Mouse (Mus musculus) E14TG2a.4 (cell line): ENCODE measurements around the gene Pofut2.

ENCODE experiments used
- H3K27me3 ChIP-seq: 2 replicates; pipeline ENCODE4 v1.6.1; 2014; ENCODE audit warnings: low read length, control low read depth; ENCODE audit not compliant: insufficient read depth
- H3K36me3 ChIP-seq: 2 replicates; pipeline ENCODE4 v1.6.1; 2014; ENCODE audit warnings: low read length, control low read depth; ENCODE audit not compliant: insufficient read depth
- H3K4me1 ChIP-seq: replicated peaks from 2 replicates; pipeline ENCODE4 v1.6.1; 2014; ENCODE audit warnings: low read depth, low read length, control low read depth
- H3K4me3 ChIP-seq: replicated peaks from 2 replicates; pipeline ENCODE4 v1.5.1; 2014; ENCODE audit warnings: mild to moderate bottlenecking, low read length
- H3K9me3 ChIP-seq: 2 replicates; pipeline ENCODE4 v1.6.1; 2014; ENCODE audit warnings: low read length, control low read depth
- CTCF ChIP-seq: conservative IDR thresholded peaks from 2 replicates; pipeline ENCODE4 v1.5.1; 2014; ENCODE audit warnings: low read length
- NANOG ChIP-seq: IDR thresholded peaks from 2 replicates; pipeline ENCODE4 v1.6.1; 2014; ENCODE audit warnings: borderline replicate concordance, low read length, mixed read lengths
- POU5F1 ChIP-seq: IDR thresholded peaks from 2 replicates; pipeline ENCODE4 v1.6.1; 2014; ENCODE audit warnings: low read length, borderline replicate concordance

The Pofut2 gene

GRCm38 (mm10) chr10:77237795-77238580 is 21.0 kb upstream of the Pofut2 start:
- no peak for TF ChIP-seq CTCF
- TF ChIP-seq POU5F1 = no peak
- no peak for TF ChIP-seq NANOG

GRCm38 (mm10) chr10:77240764-77241163 is 18.3 kb upstream of the Pofut2 start:
- TF ChIP-seq POU5F1 (no peak), CTCF (no peak), NANOG (no peak)
- Histone ChIP-seq H3K4me3 (no peak overlapping the region), H3K9me3 (peaks cover 7% of the 10 kb centered on the region), H3K4me1 (peaks cover 40% of the 10 kb centered on the region), H3K36me3 (no peaks in the 10 kb centered on the region), H3K27me3 (peaks cover 5% of the 10 kb centered on the region; the same call in 1 of the 2 replicates)

More at GRCm38 (mm10) chr10:77237795-77238580, 21.0 kb upstream of the Pofut2 start:
- Histone ChIP-seq H3K27me3 (0 out of 2 replicates have a peak, but pooled peaks cover 3% of the 10 kb centered on the region), H3K9me3 (peaks cover 7% of the 10 kb centered on the region), H3K4me1 (peaks cover 54% of the 10 kb centered on the region), H3K4me3 (peak overlapping the region; percentile 17; the same call in 1 of the 2 replicates), H3K36me3 (no peaks in the 10 kb centered on the region)

- no peak overlapping the region for H3K4me3 ChIP-seq
- H3K27me3 ChIP-seq = peaks cover 11% of the 10 kb centered on the region; the same call in 1 of the 2 replicates
- no peaks in the 10 kb centered on the region for H3K36me3 ChIP-seq
- peaks cover 37% of the 10 kb centered on the region for H3K4me1 ChIP-seq
- TF ChIP-seq POU5F1 (no peak), NANOG (no peak), CTCF (no peak)
- H3K9me3 ChIP-seq = no peaks in the 10 kb centered on the region
Observed at GRCm38 (mm10) chr10:77242396-77242795, 16.6 kb upstream of the Pofut2 start.

- no peaks in the 10 kb centered on the region for H3K36me3 ChIP-seq
- no peak for TF ChIP-seq CTCF
- no peak for TF ChIP-seq POU5F1
- no peak for TF ChIP-seq NANOG
Observed at GRCm38 (mm10) chr10:77242871-77243270, 16.1 kb upstream of the Pofut2 start.

GRCm38 (mm10) chr10:77243572-77244161 is 15.4 kb upstream of the Pofut2 start:
- H3K36me3 ChIP-seq = no peaks in the 10 kb centered on the region
- peaks cover 27% of the 10 kb centered on the region for H3K4me1 ChIP-seq
- H3K27me3 ChIP-seq = peaks cover 13% of the 10 kb centered on the region; the same call in 1 of the 2 replicates
- no peak overlapping the region for H3K4me3 ChIP-seq
- no peaks in the 10 kb centered on the region for H3K9me3 ChIP-seq
- TF ChIP-seq NANOG (no peak), POU5F1 (no peak), CTCF (no peak)

More at GRCm38 (mm10) chr10:77242871-77243270, 16.1 kb upstream of the Pofut2 start:
- H3K9me3 ChIP-seq = no peaks in the 10 kb centered on the region
- no peak overlapping the region for H3K4me3 ChIP-seq
- H3K4me1 ChIP-seq = peaks cover 33% of the 10 kb centered on the region
- peaks cover 13% of the 10 kb centered on the region; the same call in 1 of the 2 replicates for H3K27me3 ChIP-seq

GRCm38 (mm10) chr10:77244777-77245176 is 14.2 kb upstream of the Pofut2 start:
- Histone ChIP-seq H3K4me3 (no peak overlapping the region), H3K9me3 (no peaks in the 10 kb centered on the region), H3K36me3 (no peaks in the 10 kb centered on the region), H3K27me3 (peaks cover 13% of the 10 kb centered on the region; the same call in 1 of the 2 replicates), H3K4me1 (peaks cover 26% of the 10 kb centered on the region)
- TF ChIP-seq NANOG = no peak
- TF ChIP-seq CTCF = no peak
- TF ChIP-seq POU5F1 = no peak

- Histone ChIP-seq H3K9me3 (no peaks in the 10 kb centered on the region), H3K27me3 (peaks cover 28% of the 10 kb centered on the region; the same call in 1 of the 2 replicates), H3K36me3 (no peaks in the 10 kb centered on the region), H3K4me3 (no peak overlapping the region), H3K4me1 (peaks cover 44% of the 10 kb centered on the region)
- TF ChIP-seq CTCF (no peak), NANOG (no peak), POU5F1 (no peak)
Observed at GRCm38 (mm10) chr10:77247048-77247447, 12.0 kb upstream of the Pofut2 start.

GRCm38 (mm10) chr10:77247707-77248106 is 11.3 kb upstream of the Pofut2 start:
- no peak for TF ChIP-seq POU5F1
- TF ChIP-seq CTCF = no peak
- no peak for TF ChIP-seq NANOG
- Histone ChIP-seq H3K27me3 (peaks cover 27% of the 10 kb centered on the region; the same call in 1 of the 2 replicates), H3K36me3 (no peaks in the 10 kb centered on the region)

More at GRCm38 (mm10) chr10:77247707-77248106, 11.3 kb upstream of the Pofut2 start:
- H3K4me1 ChIP-seq = peaks cover 51% of the 10 kb centered on the region
- H3K4me3 ChIP-seq = no peak overlapping the region
- no peaks in the 10 kb centered on the region for H3K9me3 ChIP-seq
